Mouse (Mus musculus) lung, postnatal 0 days (tissue): ENCODE data around the gene Ankrd13b. TPM values are rescaled to one million over a fixed set of nuclear protein-coding genes. Genes with fewer than 3 reads are reported as not detected.

Experiments used
- ATAC-seq: fragments of 200-750 bp; cut with Nextera tagmentation; 2 replicates; pipeline ENCODE4 v1.8.0; 2017; ENCODE audit warnings: moderate library complexity
- DNase-seq: peaks from one replicate; pipeline ENCODE4 v3.0.0-alpha.2; 2016; ENCODE audit warnings: low spot score
- H3K27ac ChIP-seq: fragments of 300-500 bp; sonication (generic); 2 replicates; pipeline ENCODE4 v1.5.1; 2014; ENCODE audit warnings: antibody characterized with exemption, mild to moderate bottlenecking, low read length, mixed read lengths
- H3K27me3 ChIP-seq: fragments of 300-500 bp; sonication (generic); replicated peaks from 2 replicates; pipeline ENCODE4 v1.6.1; 2014; ENCODE audit warnings: low read length, mixed read lengths; ENCODE audit not compliant: insufficient read depth
- H3K36me3 ChIP-seq: fragments of 300-500 bp; sonication (generic); 2 replicates; pipeline ENCODE4 v1.6.1; 2014; ENCODE audit warnings: low read length, mixed read lengths; ENCODE audit not compliant: insufficient read depth
- H3K4me1 ChIP-seq: fragments of 300-500 bp; sonication (generic); 2 replicates; pipeline ENCODE4 v1.6.1; 2014; ENCODE audit warnings: antibody characterized with exemption, low read depth, low read length, mixed read lengths; ENCODE audit not compliant: insufficient read depth
- H3K4me2 ChIP-seq: fragments of 300-500 bp; sonication (generic); replicated peaks from 2 replicates; pipeline ENCODE4 v1.6.1; 2014; ENCODE audit warnings: low read depth, mild to moderate bottlenecking, low read length, moderate library complexity, mixed read lengths
- H3K4me3 ChIP-seq: fragments of 300-500 bp; sonication (generic); 2 replicates; pipeline ENCODE4 v1.5.1; 2014; ENCODE audit warnings: low read depth, low read length
- H3K9ac ChIP-seq: fragments of 300-500 bp; sonication (generic); replicated peaks from 2 replicates; pipeline ENCODE4 v1.6.1; 2014; ENCODE audit warnings: low read depth, mild to moderate bottlenecking
- H3K9me3 ChIP-seq: fragments of 300-500 bp; sonication (generic); 2 replicates; pipeline ENCODE4 v1.6.1; 2016; ENCODE audit warnings: low read length, mixed read lengths
- CTCF ChIP-seq: IDR thresholded peaks from 2 replicates; pipeline ENCODE4 v1.5.1; 2016; ENCODE audit warnings: antibody characterized with exemption, mild to moderate bottlenecking
- EP300 ChIP-seq: IDR thresholded peaks from 2 replicates; pipeline ENCODE4 v1.6.1; 2016; ENCODE audit warnings: antibody characterized with exemption, mild to moderate bottlenecking, control low read depth
- WGBS: fragments of 180-500 bp; shearing (Covaris S2); extraction: QIAGEN DNeasy Blood & Tissue Kit; methylation state at CpG from one replicate; pipeline ENCODE4 v1.1.7; 2014; 5-methylcytosine and 5-hydroxymethylcytosine counted together
- polyA plus RNA-seq: library from polyadenylated mRNA; unstranded; fragments of >200 nt; fragmentation: Nextera tagmentation; extraction: Ambion mirVana; gene quantifications from 2 replicates; pipeline ENCODE4 v1.2.1, GENCODE M21; 2015

Gene Ankrd13b
- polyA plus RNA-seq, 1 experiment from 2014 or later = 2.2 TPM

GRCm38 (mm10) chr11:77476216-77476615 is 13.3 kb downstream of the Ankrd13b start:
- H3K27ac ChIP-seq = no peak overlapping the region
- 90% methylated on average over 14 of the region's 14 CpGs for WGBS

DNA sequence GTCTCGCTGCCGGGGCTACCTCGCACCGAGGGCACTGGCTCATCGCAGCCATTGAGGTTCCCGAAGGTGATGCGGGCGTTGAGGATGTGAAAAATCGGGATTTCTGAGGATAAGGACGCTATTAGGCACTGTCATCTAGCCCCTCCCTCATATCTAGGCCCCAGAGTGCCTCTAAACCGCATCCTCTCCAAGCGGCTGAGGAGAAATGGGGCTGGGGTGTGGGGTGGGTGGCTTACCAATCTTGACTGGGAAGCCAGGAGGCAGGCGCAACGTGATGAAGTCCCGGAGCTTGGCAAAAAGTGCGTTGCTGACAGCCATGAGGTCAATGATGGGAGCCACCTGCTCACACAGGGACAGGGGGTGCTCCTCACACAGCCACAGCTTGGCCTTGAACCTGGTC is 16.7 kb downstream of the Ankrd13b start:
- H3K27ac ChIP-seq = no peak overlapping the region
- TF ChIP-seq CTCF (no peak), EP300 (no peak)
- ATAC-seq (no peak), DNase-seq (no peak)
- no peak overlapping the region for H3K4me2 ChIP-seq
- H3K4me3 ChIP-seq = no peak overlapping the region
- H3K27me3 ChIP-seq = no peaks in the 10 kb centered on the region
- no peaks in the 10 kb centered on the region for H3K36me3 ChIP-seq
- no peaks in the 10 kb centered on the region for H3K9me3 ChIP-seq
- H3K4me1 ChIP-seq = no peaks in the 10 kb centered on the region; the same call in 1 of the 2 replicates
- no peak overlapping the region for H3K9ac ChIP-seq
- 81% methylated on average over 16 of the region's 16 CpGs for WGBS

More at GRCm38 (mm10) chr11:77476216-77476615, 13.3 kb downstream of the Ankrd13b start:
- no peaks in the 10 kb centered on the region for H3K27me3 ChIP-seq
- DNase-seq = no peak
- no peak overlapping the region for H3K9ac ChIP-seq
- no peaks in the 10 kb centered on the region for H3K9me3 ChIP-seq
- no peak overlapping the region for H3K4me2 ChIP-seq
- H3K36me3 ChIP-seq = no peaks in the 10 kb centered on the region
- no peaks in the 10 kb centered on the region for H3K4me1 ChIP-seq
- ATAC-seq = no peak
- H3K4me3 ChIP-seq = no peak overlapping the region
- TF ChIP-seq CTCF = no peak
- TF ChIP-seq EP300 = no peak

DNA sequence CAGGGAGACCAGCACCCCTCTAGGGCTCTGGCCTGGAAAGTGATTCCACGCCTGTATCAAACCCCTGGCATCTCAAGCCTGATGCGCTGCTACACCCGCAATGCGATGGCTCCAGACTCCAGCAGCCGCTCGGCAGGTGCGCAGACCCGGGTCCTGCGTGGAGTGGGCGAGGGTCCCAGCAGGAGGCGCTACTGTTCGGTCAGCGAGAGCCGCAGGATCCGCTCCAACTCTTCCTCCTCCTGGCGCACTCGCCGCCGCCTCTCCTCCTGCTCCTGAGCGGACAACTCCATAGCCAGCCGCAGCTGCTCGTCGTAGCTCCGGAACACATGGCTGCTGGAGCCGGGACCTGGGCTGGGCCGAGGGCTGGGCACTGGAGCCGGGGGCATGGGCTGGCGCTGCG is 18.1 kb downstream of the Ankrd13b start:
- no peaks in the 10 kb centered on the region for H3K9me3 ChIP-seq
- no peak for DNase-seq
- peaks cover 2% of the 10 kb centered on the region; the same call in 1 of the 2 replicates for H3K4me1 ChIP-seq
- H3K4me2 ChIP-seq = no peak overlapping the region
- ATAC-seq = no peak
- TF ChIP-seq CTCF = no peak
- TF ChIP-seq EP300 = no peak
- H3K36me3 ChIP-seq = no peaks in the 10 kb centered on the region
- no peak overlapping the region for H3K4me3 ChIP-seq
- H3K27me3 ChIP-seq = peaks cover 11% of the 10 kb centered on the region; the same call in 1 of the 2 replicates
- H3K9ac ChIP-seq = no peak overlapping the region
- WGBS = 74% methylated on average over 29 of the region's 29 CpGs
- no peak overlapping the region for H3K27ac ChIP-seq

GRCm38 (mm10) chr11:77468397-77468796 is 21.1 kb downstream of the Ankrd13b start:
- TF ChIP-seq CTCF = no peak
- no peak for TF ChIP-seq EP300
- Histone ChIP-seq H3K27me3 (peaks cover 19% of the 10 kb centered on the region; the same call in 1 of the 2 replicates), H3K9ac (no peak overlapping the region), H3K4me1 (peaks cover 2% of the 10 kb centered on the region; the same call in 1 of the 2 replicates), H3K9me3 (no peaks in the 10 kb centered on the region), H3K36me3 (no peaks in the 10 kb centered on the region), H3K27ac (no peak overlapping the region), H3K4me3 (no peak overlapping the region), H3K4me2 (no peak overlapping the region)
- ATAC-seq (no peak), DNase-seq (no peak)
- WGBS = 88% methylated on average over 9 of the region's 9 CpGs

DNA sequence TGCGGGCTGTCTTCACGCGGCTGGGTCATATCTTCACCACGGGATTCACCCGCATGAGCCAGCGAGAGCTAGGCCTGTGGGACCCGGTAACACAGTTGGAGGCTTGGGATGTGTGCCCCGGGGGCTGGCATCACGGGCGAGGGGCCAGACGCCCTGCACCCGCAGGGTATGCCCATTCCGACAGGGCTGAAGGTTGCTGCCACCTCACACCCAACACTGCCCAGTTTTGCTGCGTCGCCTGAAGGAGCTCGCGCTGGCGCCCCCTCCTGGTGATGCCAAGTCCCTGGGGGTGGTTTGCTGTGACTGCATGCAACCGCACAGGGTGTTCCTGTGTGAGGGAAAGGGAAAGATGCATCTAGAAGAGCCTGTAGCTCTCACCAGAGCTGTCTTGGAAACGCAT is 21.7 kb downstream of the Ankrd13b start:
- Histone ChIP-seq H3K27me3 (peaks cover 22% of the 10 kb centered on the region; the same call in 1 of the 2 replicates), H3K36me3 (no peaks in the 10 kb centered on the region), H3K4me3 (no peak overlapping the region), H3K9ac (no peak overlapping the region), H3K4me2 (peak overlapping the region; percentile 22; the same call in 1 of the 2 replicates), H3K9me3 (no peaks in the 10 kb centered on the region), H3K27ac (no peak overlapping the region), H3K4me1 (peaks cover 2% of the 10 kb centered on the region; the same call in 1 of the 2 replicates)
- WGBS = 10% methylated on average over 20 of the region's 20 CpGs
- peak; percentile 80 for DNase-seq
- TF ChIP-seq EP300 = no peak
- TF ChIP-seq CTCF = peak; percentile 95
- ATAC-seq = peak; percentile 59

GRCm38 (mm10) chr11:77467157-77467556 is 22.3 kb downstream of the Ankrd13b start:
- Histone ChIP-seq H3K9ac (no peak overlapping the region), H3K4me1 (peaks cover 2% of the 10 kb centered on the region; the same call in 1 of the 2 replicates), H3K4me3 (no peak overlapping the region), H3K36me3 (no peaks in the 10 kb centered on the region), H3K9me3 (no peaks in the 10 kb centered on the region), H3K4me2 (peak overlapping the region; percentile 22; the same call in 1 of the 2 replicates), H3K27ac (no peak overlapping the region), H3K27me3 (peaks cover 22% of the 10 kb centered on the region; the same call in 1 of the 2 replicates)
- 6% methylated on average over 24 of the region's 25 CpGs for WGBS
- ATAC-seq (peak; percentile 62), DNase-seq (peak; percentile 70)
- TF ChIP-seq EP300 (no peak), CTCF (peak; percentile 71)
